Mouse (Mus musculus) CD4-positive naive resting alpha-beta T cell, adult 76 days (primary cell): ENCODE results near the gene Cacng3. TPM values are rescaled to one million over a fixed set of nuclear protein-coding genes. Genes with fewer than 3 reads are reported as not detected.

Experiments
- total RNA-seq: library from RNA; stranded (reverse); gene quantifications from one replicate; pipeline ENCODE4 v1.2.4, GENCODE M21; 2023

The Cacng3 gene
- total RNA-seq: not detected

GRCm38 (mm10) chr7:122670442-122670872 is at the start of gene Cacng3:
Gene Cacng3 (plus strand): TSS chr7:122670492.

